Mouse (Mus musculus): ENCODE data around the gene Aff3.

DNA sequence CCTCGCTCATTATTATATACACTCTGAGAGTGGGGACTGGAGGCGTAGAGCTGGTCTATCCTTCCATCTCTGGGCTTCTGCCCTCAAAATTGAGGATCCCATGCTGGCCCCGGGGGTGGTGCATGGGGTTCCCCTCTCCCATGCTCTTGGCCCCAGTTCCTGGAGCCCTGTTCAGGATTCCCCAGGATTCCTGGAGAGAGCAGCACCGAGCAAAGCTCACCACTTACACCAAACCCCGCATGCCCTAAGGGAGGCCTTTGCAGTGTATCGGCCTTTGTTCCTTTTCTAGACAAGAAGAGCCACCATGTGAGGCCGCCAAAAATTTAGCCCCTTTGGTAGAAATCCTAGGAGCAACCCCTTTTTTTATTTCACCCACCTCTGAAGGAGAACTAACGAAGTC lies 36.3 kb downstream of the Aff3 start:
- no peak for TF ChIP-seq POLR2A (IDR thresholded peaks at IDR 0.05; ENCODE audit: low read depth, low read length)
- TF ChIP-seq CTCF (conservative IDR thresholded peaks at IDR 0.05; ENCODE audit: insufficient read depth, insufficient read length, low read depth, low read length): no peak
